Mouse (Mus musculus) frontal cortex, postnatal 10 days (tissue): ENCODE measurements around the gene Tdrd6.

Source experiments
- DNase-seq, 2 experiments: peaks; one replicate each; pipeline ENCODE4 v3.0.0; 2022; ENCODE audit warnings: low spot score in 2 of 2, mixed read lengths in 1 of 2

The Tdrd6 gene

DNA sequence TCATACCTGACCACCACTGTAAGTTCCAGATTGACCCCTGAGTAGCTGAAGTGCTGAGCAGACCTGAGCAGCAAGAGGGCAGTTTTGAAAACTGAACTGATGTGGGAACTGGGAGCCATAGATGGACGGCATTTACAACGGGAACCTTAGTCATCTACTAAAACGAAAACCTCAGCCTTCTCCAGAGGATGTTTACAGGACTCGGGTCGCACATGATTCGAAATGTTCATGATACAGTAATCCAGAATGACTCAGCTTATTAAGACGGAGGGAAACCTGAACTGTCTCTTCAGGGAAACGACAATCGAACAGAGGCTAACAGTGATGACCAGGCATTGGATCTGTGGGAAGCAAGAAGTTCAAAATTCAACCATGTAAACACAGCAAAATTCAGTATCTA lies 10.9 kb downstream of the Tdrd6 start:
- no peak for DNase-seq

DNA sequence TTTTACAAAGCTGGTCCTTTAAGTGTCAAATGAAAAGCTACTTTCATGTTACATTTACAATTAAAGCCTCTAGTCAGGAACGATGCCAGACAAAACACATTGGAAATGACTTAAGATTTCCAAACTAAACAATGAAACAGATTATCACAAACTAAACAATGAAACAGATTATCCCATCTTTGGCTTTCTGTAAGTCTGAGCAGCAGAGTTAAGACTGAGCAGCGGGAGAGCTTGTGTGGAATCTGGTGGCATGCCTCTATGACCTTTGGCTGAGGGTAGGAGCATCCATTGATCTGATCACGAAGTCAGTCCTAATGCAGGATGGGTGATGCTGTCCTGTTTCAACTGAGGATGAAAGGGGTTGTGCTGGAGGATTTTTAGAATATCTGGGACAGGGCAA lies 17.9 kb downstream of the Tdrd6 start:
- DNase-seq = no peak

DNA sequence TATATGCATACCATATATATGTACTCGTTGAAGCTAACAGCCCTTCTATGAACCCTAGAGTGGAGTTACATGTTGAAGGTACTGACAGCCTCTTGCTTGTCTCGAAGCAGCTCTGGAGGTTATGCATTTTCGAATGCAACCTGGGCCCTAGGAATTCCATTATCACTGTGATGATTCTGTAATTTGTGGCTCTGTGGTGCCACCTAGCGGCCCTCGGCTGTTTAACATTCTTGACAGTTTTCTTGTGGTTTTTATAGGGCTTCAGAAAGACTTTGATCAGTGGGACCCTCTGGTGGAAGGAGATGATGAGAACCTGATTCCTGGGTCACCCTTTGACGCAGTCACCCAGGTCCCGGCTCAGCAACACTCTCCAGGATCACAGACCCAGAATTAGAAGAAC lies 18.5 kb downstream of the Tdrd6 start:
- peak in 1 of 2 experiments; percentile 58 for DNase-seq

DNA sequence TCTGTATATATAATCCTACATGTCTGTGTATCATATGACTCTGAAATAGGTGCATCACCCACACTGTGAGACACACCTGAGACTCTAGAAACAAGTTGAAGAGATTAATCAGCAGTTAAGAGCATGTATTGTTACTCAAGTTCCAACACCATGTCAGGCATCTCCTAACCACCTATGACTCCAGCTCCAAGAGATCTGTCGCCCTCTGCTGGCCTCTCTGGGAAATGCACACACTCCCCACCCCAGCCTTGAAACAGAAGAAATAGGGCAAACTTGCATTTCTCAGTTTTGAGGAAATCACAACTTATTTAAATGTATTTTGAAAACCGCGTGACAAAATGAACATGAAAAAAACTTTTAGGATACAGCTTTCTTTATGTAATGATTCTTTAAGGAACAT lies 23.4 kb downstream of the Tdrd6 start:
- DNase-seq = peak in 1 of 2 experiments; percentile 53

DNA sequence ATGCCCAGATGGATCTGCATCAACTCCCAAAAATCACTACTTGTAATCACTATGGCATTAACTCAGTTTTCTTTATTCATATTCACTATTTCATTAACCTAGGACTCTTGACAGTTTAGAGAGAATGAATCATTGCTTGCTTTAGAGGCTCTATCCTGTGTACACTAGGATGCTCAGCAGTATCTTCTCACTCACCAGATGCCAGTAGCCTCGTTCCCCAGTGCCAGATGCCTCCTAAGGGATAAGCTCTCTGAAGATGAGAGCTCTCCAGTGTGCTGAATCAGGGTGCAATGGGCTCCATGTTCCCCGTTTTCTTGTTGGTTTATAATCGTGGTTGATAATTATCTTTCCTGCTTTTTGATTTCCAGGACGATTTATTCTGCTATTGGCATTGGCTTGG lies 31.4 kb downstream of the Tdrd6 start:
- no peak for DNase-seq

DNA sequence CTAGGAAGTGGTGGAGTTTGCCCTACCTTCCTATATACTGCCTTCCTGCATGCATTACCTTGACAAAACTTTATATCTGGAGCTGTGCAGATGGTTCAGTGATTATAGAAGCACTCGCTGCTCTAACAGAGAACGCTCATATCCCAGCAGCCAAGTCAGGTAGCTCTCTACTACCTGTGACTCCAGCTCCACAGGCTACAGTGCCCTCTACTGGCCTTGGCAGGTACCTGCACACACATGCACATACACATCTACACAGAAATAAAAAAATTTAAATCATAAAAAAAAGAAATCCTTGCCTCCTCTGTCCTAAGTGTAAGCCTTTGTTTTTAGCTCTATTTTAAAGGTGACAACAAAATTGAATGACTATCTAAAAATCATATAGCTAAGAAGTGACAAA lies 32.4 kb downstream of the Tdrd6 start:
- DNase-seq = no peak

DNA sequence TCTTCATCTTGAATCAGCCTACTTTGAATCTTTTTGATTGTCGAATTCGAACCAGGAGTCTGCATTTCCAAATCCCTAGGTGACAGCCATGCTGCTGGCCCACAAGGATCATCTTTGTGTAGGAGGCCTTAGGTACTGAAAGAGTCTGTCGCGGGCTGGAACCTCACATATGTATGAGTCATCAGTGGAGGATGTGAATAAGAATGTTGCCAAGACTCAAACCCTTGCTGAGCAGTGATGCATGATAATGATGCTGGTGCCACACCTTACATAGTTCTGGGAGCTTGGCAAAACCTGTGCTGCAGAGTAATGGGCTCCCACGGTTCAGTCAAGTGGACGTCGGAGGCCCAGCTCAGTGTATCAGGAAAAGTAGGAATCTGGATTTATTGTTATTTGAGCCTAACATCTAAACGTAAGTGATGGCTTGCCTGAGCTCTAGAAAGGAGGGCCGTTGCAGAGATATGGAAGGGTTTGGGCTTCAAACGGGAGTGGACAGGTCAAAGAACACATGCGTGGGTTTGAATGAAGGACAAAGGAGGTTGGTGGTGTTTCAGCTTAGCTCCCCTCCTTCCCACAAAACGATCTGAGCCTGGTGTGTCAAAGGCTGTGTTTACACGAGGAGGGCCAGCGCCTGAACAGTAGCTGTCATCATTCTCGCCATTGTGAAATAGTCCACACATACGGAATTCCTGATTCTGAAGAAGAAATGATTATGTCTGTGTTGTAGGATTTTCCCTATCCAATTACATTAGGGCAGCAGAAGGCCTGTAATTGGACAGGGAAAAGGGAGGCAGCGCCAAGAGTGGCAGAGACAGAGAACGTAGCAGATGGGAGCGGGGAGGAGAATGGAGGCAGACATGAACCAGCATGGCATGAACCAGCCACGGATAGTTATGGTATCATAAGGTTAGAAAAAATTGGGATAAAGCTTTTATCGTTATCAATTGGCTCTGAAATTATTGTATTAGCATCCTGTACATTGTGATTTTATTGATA lies 37.5 kb downstream of the Tdrd6 start:
- DNase-seq = no peak

DNA sequence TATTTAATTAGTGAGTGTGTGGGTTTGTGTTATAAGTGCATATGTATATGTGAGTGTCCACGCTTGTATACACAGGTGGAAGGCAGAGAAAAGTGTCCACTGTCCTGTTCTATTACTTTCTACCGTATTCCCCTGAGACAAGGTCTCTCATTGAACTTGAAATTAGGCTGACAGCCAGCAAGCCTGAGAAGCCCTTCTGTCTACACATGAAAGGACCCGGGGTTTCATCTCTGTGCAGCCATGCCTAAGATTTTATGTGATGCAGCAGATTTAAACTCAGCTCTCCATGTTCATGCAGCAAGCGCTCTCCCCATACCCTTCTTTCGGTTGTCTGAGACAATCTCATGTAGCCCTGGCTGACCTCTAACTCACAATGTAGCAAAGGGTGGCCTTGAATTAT lies 39.6 kb downstream of the Tdrd6 start:
- DNase-seq = no peak

DNA sequence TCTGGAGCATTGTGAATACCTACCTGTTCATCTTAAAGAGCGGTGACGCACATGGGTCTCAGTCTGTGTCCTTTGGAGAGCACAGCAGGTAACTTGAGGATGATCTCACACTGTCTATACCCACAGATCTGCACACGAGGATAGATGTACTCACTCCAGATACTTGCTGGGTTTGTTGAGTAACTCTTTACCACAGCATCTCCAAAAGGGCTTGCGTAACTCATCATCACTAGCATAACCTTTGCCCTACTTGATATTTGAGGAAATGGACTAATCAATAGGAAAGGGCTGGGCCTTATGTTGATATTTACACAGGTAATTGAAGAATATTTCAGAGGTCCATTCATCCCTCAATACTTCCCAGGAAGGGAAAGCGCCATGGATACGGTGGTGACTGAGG lies 40.3 kb downstream of the Tdrd6 start:
- no peak for DNase-seq

DNA sequence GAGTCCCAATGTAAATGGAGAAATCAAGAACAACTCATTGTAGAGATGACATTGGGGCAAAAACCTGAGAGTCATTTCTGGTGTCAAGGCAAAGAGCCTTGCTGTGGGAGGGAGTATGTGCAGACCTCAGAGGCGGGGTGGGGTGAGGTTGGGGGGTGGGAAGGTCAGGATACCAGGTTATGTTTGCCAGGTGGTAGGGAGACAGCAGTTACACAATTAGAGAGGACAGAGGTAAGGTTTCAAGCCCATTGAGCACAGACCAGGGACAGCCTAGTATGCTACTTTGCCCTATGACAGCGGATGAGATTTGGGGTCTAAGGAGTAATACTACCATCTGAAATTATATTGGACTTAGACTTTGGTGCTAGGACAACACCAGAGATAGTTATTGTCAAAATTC lies 42.8 kb downstream of the Tdrd6 start:
- DNase-seq = no peak

DNA sequence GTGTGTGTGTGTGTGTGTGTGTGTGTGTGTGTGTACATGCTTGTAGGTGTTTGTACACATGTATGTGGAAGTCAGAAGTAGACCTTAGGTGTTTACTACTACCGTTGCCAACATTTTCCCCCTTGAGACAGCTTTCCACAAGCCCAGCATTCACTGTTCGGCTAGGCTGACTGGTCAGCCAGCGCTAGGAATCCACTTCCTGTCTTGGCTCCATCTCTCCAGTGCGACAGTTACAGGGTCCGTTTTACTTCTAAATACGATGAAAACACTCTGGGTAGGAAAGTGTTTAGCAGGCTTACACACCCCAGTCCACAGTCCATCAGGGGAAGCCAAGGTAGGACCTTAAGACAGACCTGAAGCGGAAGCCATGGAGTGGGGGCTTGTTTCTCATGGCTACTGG lies 45.3 kb downstream of the Tdrd6 start:
- no peak for DNase-seq

DNA sequence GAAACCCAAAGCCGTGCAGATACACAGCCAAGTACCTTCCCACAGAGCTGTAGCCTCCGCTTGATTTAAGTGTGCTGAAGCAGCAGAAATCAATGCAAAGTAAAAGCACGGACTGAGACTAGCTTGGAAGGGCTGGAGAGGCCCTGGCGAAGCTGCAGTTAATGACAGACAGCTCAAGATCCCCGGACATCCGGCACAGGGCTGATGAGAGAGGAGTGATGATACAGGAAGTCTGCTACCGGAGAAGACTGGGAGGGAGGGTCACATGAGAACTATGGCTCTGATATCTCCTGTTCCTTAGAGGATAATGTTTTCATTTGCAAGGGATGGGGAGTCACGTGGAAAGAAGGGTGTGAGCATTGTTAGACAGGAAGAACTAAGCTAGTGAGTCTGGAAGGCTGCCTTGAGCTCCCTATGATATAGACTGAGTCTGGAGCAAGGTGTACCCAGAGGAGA lies 49.1 kb downstream of the Tdrd6 start:
- DNase-seq = no peak

DNA sequence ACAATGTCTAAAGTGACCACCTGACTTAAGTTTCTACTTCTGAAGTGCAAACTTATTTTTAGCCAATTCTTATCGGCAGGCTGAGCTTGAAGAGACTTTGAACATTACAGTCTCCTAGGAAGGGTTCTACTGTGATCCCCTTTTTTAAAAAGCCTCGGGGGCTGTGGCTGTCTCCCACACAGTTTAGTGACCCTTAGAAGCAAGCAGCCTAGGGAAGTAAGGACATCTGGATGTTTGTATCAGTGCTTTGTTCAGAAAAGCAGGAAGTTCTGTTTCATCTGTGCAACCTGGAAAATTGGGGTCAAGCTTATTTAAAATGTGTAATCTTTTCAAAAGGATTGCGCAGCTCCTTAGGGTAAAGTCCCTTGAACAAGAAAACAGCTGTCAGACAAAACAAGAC lies 49.6 kb downstream of the Tdrd6 start:
- DNase-seq = no peak

DNA sequence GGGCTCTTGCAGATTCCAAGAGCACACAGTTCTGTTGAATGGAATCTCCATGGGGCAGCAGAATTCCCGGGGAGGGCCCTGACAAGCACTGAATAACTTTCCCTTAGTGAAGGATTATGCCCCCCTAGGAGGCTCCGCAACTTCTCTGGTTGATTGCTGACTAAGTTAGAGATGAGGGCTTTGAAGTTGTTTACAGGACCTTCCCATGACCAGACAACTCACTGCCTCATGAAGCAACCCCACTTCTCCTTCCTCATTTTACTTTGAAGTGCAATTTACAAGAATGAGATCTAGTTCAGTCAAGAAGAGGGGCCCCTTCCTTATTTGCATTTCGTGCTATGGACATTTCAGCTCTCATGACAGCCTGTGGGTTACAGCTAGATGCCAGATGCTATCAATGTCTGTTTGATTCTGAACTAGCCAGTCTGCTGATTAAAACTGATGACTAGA lies 56.5 kb downstream of the Tdrd6 start:
- no peak for DNase-seq

DNA sequence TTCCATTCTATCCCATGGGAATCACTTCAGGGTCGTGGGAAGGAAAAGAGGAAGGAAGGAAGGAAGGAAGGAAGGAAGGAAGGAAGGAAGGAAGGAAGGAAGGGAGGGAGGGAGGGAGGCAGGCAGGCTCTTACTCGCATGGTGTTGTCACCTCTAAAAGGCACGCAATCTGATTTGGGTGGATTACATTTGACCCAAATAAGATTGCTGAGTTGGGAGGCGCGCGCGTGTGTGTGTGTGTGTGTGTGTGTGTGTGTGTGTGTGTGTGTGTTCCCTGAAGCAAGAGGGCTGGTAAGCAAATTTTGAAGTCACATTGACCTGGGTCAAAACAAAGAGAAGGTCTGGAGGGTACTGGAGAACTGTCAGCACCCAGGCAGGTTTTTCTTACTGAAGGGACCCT lies 60.8 kb downstream of the Tdrd6 start:
- no peak for DNase-seq

DNA sequence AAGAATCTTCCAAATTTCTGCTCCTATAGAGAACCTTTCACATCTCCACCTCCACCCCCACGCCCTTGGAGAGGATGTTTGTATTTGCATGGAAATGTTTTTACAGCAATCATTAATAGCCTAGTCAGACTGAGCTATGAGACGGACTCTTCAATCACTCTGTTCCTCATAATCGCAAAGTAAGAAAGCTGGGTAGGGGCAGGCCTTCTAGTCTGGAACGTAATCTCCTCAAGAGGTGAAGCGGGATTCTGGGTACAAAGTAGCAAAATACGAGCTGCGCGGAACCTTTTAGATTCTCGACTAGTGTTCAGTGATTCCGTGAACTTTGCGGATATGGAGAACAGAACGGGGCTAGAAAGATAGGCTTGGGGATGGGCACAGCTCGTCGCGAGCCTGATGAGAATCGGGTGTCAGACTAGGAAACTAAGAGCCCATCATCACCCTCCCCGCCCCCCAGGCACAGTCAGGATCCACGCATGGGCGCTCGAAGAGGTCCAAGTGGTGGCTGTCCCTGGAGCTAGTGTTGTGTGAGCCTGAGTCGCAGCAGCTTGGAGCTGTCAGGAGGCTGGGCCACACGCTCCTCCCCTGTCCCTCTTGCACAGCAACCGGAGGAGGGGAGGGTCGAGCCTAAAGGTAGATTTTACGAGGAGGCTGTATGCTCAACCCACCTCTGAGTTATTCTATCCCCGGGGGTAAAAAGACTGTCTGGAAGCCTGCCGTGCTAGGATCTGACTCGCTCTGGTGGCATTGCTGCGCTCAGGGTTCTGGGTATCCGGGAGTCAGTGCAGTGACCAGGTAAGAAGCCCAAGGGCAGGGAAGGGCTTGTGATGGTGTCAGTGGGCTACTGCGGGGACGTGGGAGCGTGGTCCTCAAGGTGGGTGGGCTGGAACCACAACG lies 61.9 kb downstream of the Tdrd6 start, which contains the start of gene Pla2g7:
Gene Pla2g7, plus strand, starts transcription at position 107 of the 897 bp plus-strand sequence.
- peak; percentile 17 to 46 for DNase-seq

DNA sequence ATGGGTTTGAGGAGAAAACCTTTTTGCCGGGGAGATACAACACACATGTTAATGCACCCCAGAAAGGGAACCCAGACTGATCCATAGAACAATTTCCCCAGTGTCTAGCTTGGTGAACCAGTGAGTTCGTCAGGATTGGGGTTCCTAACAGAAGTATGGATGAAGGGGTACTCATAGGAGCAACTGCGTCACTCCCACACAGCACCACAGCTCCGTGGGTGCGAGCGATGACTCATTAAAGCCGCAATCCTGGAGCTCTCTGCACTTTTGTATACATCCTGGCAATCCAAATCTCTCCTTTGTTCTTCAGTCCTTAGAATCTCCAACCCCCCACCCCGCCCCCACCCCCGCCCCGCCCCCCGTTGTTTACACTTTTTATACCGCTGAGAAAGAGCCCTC lies 62.5 kb downstream of the Tdrd6 start:
- DNase-seq = no peak
